Mouse (Mus musculus): Measurements from ENCODE around the gene Ltbp1. TPM values are rescaled to one million over a fixed set of nuclear protein-coding genes. Genes with fewer than 3 reads are reported as not detected.

Ltbp1 gene
- polyA plus RNA-seq, 1 experiment from 2014 or later = 1.1 TPM

GRCm38 (mm10) chr17:75391429-75392192 lies 386.2 kb downstream of the Ltbp1 start:
- Histone ChIP-seq H3K27me3 (ENCODE audit: control insufficient read depth, insufficient read depth, low read depth, low read length) (no peaks in the 10 kb centered on the region), H3K27ac (ENCODE audit: low read length) (no peak overlapping the region), H3K9ac (ENCODE audit: low read depth, low read length) (no peak overlapping the region), H3K9me3 (replicated peaks; ENCODE audit: control insufficient read depth, low read length, poor library complexity, severe bottlenecking) (no peaks in the 10 kb centered on the region), H3K4me1 (ENCODE audit: control insufficient read depth, insufficient read depth, low read length) (no peaks in the 10 kb centered on the region), H3K4me3 (ENCODE audit: low read depth, low read length) (no peak overlapping the region), H3K36me3 (ENCODE audit: control insufficient read depth, insufficient read depth, low read length) (no peaks in the 10 kb centered on the region), H3K4me2 (ENCODE audit: low read length) (no peak overlapping the region)
- ATAC-seq = no peak
- WGBS = 89% methylated on average over 6 of the region's 6 CpGs

GRCm38 (mm10) chr17:75406405-75406804 lies 401.0 kb downstream of the Ltbp1 start:
- WGBS = 31% methylated on average over 4 of the region's 4 CpGs
- no peak for ATAC-seq
- Histone ChIP-seq H3K27me3 (ENCODE audit: control insufficient read depth, insufficient read depth, low read depth, low read length) (no peaks in the 10 kb centered on the region), H3K9ac (ENCODE audit: low read depth, low read length) (no peak overlapping the region), H3K27ac (ENCODE audit: low read length) (no peak overlapping the region), H3K36me3 (ENCODE audit: control insufficient read depth, insufficient read depth, low read length) (no peaks in the 10 kb centered on the region), H3K4me2 (ENCODE audit: low read length) (no peak overlapping the region), H3K4me3 (ENCODE audit: low read depth, low read length) (no peak overlapping the region), H3K4me1 (ENCODE audit: control insufficient read depth, insufficient read depth, low read length) (no peaks in the 10 kb centered on the region), H3K9me3 (replicated peaks; ENCODE audit: control insufficient read depth, low read length, poor library complexity, severe bottlenecking) (no peaks in the 10 kb centered on the region)

DNA sequence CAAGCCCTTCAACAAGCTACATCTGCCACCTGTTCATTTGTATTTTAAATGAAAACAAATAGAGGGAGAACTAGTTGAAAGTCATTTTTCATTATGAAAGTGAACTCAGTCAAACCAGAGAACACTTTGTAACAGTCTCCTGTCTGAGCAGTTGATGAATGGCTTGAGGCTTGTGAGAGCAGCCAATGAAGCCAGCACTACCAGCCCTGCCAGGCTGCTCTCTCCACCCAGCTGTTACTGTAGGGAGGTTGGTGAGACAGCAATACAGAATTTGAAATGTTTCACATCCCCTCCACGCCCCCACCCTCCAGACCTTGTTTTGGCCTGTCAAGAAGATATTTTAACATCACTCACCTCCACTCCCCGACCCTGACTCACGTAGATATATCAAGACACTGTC lies 411.5 kb downstream of the Ltbp1 start:
- Histone ChIP-seq H3K27ac (ENCODE audit: low read length) (no peak overlapping the region), H3K4me1 (ENCODE audit: control insufficient read depth, insufficient read depth, low read length) (no peaks in the 10 kb centered on the region), H3K9me3 (replicated peaks; ENCODE audit: control insufficient read depth, low read length, poor library complexity, severe bottlenecking) (no peaks in the 10 kb centered on the region), H3K4me2 (ENCODE audit: low read length) (no peak overlapping the region), H3K27me3 (ENCODE audit: control insufficient read depth, insufficient read depth, low read depth, low read length) (no peaks in the 10 kb centered on the region), H3K4me3 (ENCODE audit: low read depth, low read length) (no peak overlapping the region), H3K9ac (ENCODE audit: low read depth, low read length) (no peak overlapping the region), H3K36me3 (ENCODE audit: control insufficient read depth, insufficient read depth, low read length) (no peaks in the 10 kb centered on the region)
- 91% methylated on average over 3 of the region's 3 CpGs for WGBS
- no peak for ATAC-seq

- H3K36me3 ChIP-seq (ENCODE audit: control insufficient read depth, insufficient read depth, low read length) = no peaks in the 10 kb centered on the region
- H3K9me3 ChIP-seq (replicated peaks; ENCODE audit: control insufficient read depth, low read length, poor library complexity, severe bottlenecking) = no peaks in the 10 kb centered on the region
- 92% methylated on average over 2 of the region's 2 CpGs for WGBS
- H3K27ac ChIP-seq (ENCODE audit: low read length) = no peak overlapping the region
- H3K27me3 ChIP-seq (ENCODE audit: control insufficient read depth, insufficient read depth, low read depth, low read length) = no peaks in the 10 kb centered on the region
- no peaks in the 10 kb centered on the region for H3K4me1 ChIP-seq (ENCODE audit: control insufficient read depth, insufficient read depth, low read length)
- no peak overlapping the region for H3K9ac ChIP-seq (ENCODE audit: low read depth, low read length)
- no peak overlapping the region for H3K4me3 ChIP-seq (ENCODE audit: low read depth, low read length)
- ATAC-seq = no peak
- H3K4me2 ChIP-seq (ENCODE audit: low read length) = no peak overlapping the region
These were observed 428.8 kb downstream of the Ltbp1 start for GRCm38 (mm10) chr17:75434152-75434551.

- no peak overlapping the region for H3K27ac ChIP-seq (ENCODE audit: low read length)
- no peak overlapping the region for H3K9ac ChIP-seq (ENCODE audit: low read depth, low read length)
- H3K4me3 ChIP-seq (ENCODE audit: low read depth, low read length) = no peak overlapping the region
- no peak overlapping the region for H3K4me2 ChIP-seq (ENCODE audit: low read length)
- H3K27me3 ChIP-seq (ENCODE audit: control insufficient read depth, insufficient read depth, low read depth, low read length) = no peaks in the 10 kb centered on the region
- WGBS = 77% methylated on average over 3 of the region's 3 CpGs
- H3K9me3 ChIP-seq (replicated peaks; ENCODE audit: control insufficient read depth, low read length, poor library complexity, severe bottlenecking) = no peaks in the 10 kb centered on the region
- ATAC-seq = no peak
- H3K4me1 ChIP-seq (ENCODE audit: control insufficient read depth, insufficient read depth, low read length) = no peaks in the 10 kb centered on the region
- H3K36me3 ChIP-seq (ENCODE audit: control insufficient read depth, insufficient read depth, low read length) = no peaks in the 10 kb centered on the region
These were observed 429.5 kb downstream of the Ltbp1 start for GRCm38 (mm10) chr17:75434871-75435270.

GRCm38 (mm10) chr17:75435599-75435998 lies 430.2 kb downstream of the Ltbp1 start, which contains the start of gene Rasgrp3:
Rasgrp3 (plus strand) TSS chr17:75435896.
- 72% methylated on average over 6 of the region's 6 CpGs for WGBS
- H3K9me3 ChIP-seq (replicated peaks; ENCODE audit: control insufficient read depth, low read length, poor library complexity, severe bottlenecking) = no peaks in the 10 kb centered on the region
- H3K27me3 ChIP-seq (ENCODE audit: control insufficient read depth, insufficient read depth, low read depth, low read length) = no peaks in the 10 kb centered on the region
- no peak within 1 kb of the TSS for H3K27ac ChIP-seq (ENCODE audit: low read length)
- H3K4me3 ChIP-seq (ENCODE audit: low read depth, low read length) = no peak within 1 kb of the TSS; the same call in 1 of the 2 replicates
- ATAC-seq = no peak
- H3K4me1 ChIP-seq (ENCODE audit: control insufficient read depth, insufficient read depth, low read length) = no peaks in the 10 kb centered on the region
- H3K9ac ChIP-seq (ENCODE audit: low read depth, low read length) = no peak within 1 kb of the TSS
- H3K36me3 ChIP-seq (ENCODE audit: control insufficient read depth, insufficient read depth, low read length) = no peaks in the 10 kb centered on the region
- no peak within 1 kb of the TSS for H3K4me2 ChIP-seq (ENCODE audit: low read length)

- H3K4me3 ChIP-seq (ENCODE audit: low read depth, low read length) = no peak overlapping the region; the same call in 1 of the 2 replicates
These were observed 430.7 kb downstream of the Ltbp1 start for GRCm38 (mm10) chr17:75436095-75436494.

DNA sequence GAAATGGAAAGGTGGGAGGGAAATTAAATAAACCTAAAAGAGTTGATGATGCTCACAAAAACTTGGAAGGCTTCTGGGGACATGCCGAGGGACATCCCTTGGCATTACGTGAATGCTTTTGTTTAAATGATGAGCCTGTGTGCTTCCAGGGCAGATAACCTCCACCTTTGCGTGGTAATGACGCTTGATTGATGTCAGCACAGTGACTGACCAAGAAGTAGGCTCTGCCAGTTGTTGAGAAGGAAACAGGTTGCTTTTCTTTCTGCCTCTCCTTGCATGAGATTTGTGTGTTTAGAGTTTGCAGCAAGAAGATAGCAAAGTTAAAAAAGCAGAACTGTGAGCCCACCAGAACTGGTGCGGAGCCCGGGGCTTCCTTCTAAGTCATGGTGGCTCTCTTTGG lies 431.5 kb downstream of the Ltbp1 start:
- Histone ChIP-seq H3K27me3 (ENCODE audit: control insufficient read depth, insufficient read depth, low read depth, low read length) (no peaks in the 10 kb centered on the region), H3K4me3 (ENCODE audit: low read depth, low read length) (no peak overlapping the region), H3K27ac (ENCODE audit: low read length) (no peak overlapping the region), H3K9me3 (replicated peaks; ENCODE audit: control insufficient read depth, low read length, poor library complexity, severe bottlenecking) (no peaks in the 10 kb centered on the region), H3K9ac (ENCODE audit: low read depth, low read length) (no peak overlapping the region), H3K4me1 (ENCODE audit: control insufficient read depth, insufficient read depth, low read length) (0 out of 2 replicates have a peak, but pooled peaks cover 2% of the 10 kb centered on the region), H3K4me2 (ENCODE audit: low read length) (no peak overlapping the region), H3K36me3 (ENCODE audit: control insufficient read depth, insufficient read depth, low read length) (no peaks in the 10 kb centered on the region)
- 81% methylated on average over 6 of the region's 6 CpGs for WGBS
- ATAC-seq = no peak

More at GRCm38 (mm10) chr17:75436095-75436494, 430.7 kb downstream of the Ltbp1 start:
- Histone ChIP-seq H3K36me3 (ENCODE audit: control insufficient read depth, insufficient read depth, low read length) (no peaks in the 10 kb centered on the region), H3K4me1 (ENCODE audit: control insufficient read depth, insufficient read depth, low read length) (0 out of 2 replicates have a peak, but pooled peaks cover under 1% of the 10 kb centered on the region), H3K4me2 (ENCODE audit: low read length) (no peak overlapping the region), H3K9me3 (replicated peaks; ENCODE audit: control insufficient read depth, low read length, poor library complexity, severe bottlenecking) (no peaks in the 10 kb centered on the region), H3K27ac (ENCODE audit: low read length) (no peak overlapping the region), H3K27me3 (ENCODE audit: control insufficient read depth, insufficient read depth, low read depth, low read length) (no peaks in the 10 kb centered on the region), H3K9ac (ENCODE audit: low read depth, low read length) (no peak overlapping the region)
- ATAC-seq = no peak
- 86% methylated on average over 8 of the region's 8 CpGs for WGBS

- 74% methylated on average over 11 of the region's 11 CpGs for WGBS
- Histone ChIP-seq H3K9ac (ENCODE audit: low read depth, low read length) (no peak overlapping the region), H3K27me3 (ENCODE audit: control insufficient read depth, insufficient read depth, low read depth, low read length) (no peaks in the 10 kb centered on the region), H3K4me2 (ENCODE audit: low read length) (no peak overlapping the region), H3K9me3 (replicated peaks; ENCODE audit: control insufficient read depth, low read length, poor library complexity, severe bottlenecking) (no peaks in the 10 kb centered on the region), H3K4me3 (ENCODE audit: low read depth, low read length) (no peak overlapping the region), H3K4me1 (ENCODE audit: control insufficient read depth, insufficient read depth, low read length) (0 out of 2 replicates have a peak, but pooled peaks cover 2% of the 10 kb centered on the region), H3K36me3 (ENCODE audit: control insufficient read depth, insufficient read depth, low read length) (no peaks in the 10 kb centered on the region), H3K27ac (ENCODE audit: low read length) (no peak overlapping the region)
- no peak for ATAC-seq
These were observed 431.9 kb downstream of the Ltbp1 start for GRCm38 (mm10) chr17:75437239-75437750.

Measured in midbrain, embryonic 16.5 days (tissue).